Mouse (Mus musculus) layer of hippocampus, postnatal 36 days (tissue): ENCODE results near the gene Slc25a12. TPM values are rescaled to one million over a fixed set of nuclear protein-coding genes. Genes with fewer than 3 reads are reported as not detected.

ENCODE experiments used
- DNase-seq, 2 experiments: peaks; one replicate each; pipeline ENCODE4 v3.0.0; 2022
- total RNA-seq, 2 experiments: library from RNA; stranded (reverse); gene quantifications; 2 replicates each; pipeline ENCODE4 v1.2.3; 2021

Slc25a12 gene
- total RNA-seq, 2 experiments from 2014 or later = 155 to 160 TPM

DNA sequence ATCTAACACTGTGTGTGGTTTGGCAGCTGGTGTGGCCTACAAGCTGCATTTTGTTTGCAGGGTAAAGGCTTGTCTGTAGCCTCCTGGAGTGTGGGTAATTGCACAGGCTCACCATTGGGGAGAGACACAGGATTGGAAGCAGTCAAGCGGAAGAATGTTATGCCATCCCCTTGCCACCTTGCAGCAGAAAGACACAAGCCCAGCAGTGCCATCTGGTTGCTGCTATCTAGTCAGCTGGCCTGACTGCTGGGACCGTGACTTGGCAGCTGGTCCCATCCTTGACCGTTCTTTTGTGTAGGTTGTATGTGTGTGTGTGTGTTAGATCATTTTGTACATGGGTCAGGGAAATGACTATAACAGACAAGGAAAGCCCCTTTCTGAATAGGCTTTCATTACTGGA is 122.1 kb downstream of the Slc25a12 start:
- peak in 1 of 2 experiments; percentile 36 for DNase-seq

DNA sequence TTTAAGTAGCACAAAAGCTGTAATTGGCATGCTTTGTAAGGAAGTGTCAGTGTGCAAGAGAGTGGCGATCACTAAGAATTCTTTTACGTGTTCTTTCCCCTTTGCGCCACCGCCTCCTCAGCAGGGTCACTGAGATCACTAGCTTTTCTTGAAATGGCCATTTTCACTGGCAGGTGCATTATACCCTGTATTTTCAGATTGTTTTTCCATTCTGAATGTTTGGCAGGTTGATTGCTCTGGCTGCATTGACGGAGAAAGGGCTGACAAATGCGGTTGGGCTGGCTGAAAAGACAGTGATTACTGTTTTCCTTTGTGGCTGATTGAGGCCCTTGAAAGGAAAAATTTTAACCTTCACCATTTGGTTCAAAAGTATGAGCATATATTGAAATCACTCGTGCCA is 122.7 kb downstream of the Slc25a12 start:
- DNase-seq = no peak

GRCm38 (mm10) chr2:71243058-71243672 is 124.4 kb downstream of the Slc25a12 start:
- DNase-seq = no peak

DNA sequence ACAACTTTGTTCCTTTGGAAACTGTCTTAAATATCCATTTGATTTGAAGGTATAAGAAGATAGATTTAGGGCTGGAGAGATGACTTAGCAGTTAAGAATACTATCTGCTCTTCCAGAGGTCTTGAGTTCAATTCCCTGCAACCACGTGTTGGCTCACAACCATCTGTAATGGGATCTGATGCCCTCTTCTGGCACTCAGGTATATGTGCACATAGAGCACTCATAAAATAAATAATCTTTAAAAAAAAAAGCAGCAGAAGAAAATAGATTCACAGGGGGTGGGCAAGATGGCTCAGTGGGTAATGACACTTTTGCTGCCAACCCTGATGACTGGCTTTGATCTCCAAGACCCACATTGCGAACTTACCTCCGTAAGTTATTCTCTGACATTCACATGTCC is 125.4 kb downstream of the Slc25a12 start:
- DNase-seq = no peak

- no peak for DNase-seq
Measured at GRCm38 (mm10) chr2:71241505-71241904, 126.0 kb downstream of the Slc25a12 start.

DNA sequence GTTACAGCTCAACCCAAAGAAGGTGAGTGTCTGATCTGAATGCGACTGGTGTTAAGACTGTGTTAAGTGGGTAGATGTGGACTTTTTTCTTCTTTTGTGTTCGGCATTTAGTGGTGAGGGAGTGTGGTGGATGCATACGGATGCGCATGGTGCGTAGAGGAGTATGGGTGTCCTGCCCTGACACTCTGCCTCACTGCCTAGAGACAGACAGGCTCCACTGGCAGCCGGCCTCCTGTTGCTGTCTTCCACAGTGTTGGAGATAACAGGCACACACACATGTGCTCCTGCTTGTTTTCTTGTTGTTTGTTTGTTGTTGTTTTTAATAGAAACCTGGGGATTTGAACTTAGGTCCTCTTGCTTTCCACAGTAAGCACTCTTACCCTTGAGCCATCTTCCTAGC is 131.5 kb downstream of the Slc25a12 start:
- no peak for DNase-seq

DNA sequence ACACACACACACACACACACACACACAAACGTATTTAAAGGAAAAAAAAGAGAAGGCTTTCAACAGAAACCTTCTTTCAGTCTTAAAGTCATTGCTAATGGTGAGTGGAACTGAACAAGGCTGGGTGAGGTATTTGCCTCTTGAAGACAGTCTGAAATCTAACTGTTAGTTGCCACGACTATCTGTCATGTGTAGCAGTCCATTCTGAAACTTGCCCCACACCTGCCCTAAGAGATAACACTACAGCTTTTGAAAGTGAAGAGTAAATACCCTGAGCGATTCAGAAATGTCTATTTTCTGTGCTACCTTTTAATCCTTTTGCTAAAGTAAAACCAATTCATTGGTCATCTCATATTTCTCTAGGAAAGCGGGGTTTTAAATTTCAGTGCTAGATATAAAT is 132.1 kb downstream of the Slc25a12 start:
- no peak for DNase-seq

- no peak for DNase-seq
Measured at GRCm38 (mm10) chr2:71232976-71233375, 134.6 kb downstream of the Slc25a12 start.

- no peak for DNase-seq
Measured at GRCm38 (mm10) chr2:71231951-71232350, 135.6 kb downstream of the Slc25a12 start.

GRCm38 (mm10) chr2:71229603-71230002 is 137.9 kb downstream of the Slc25a12 start:
- no peak for DNase-seq

DNA sequence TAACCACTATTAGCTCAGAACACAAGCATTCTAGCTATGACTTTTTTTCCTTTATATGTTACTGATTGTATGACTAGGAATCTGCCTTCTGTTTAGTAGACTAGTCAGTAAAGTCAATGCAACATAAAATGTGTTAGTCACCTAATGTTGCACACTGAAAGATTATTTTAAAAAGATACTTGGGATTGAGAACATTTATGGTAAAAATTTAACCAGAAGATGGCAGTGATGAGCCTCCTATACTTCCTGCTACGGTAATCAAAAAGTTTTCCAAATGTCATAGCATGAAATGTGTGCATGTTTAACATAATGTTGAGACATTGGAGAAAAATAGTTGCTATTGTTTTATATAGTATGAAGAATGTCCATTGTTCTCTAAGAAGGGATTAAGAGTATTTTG is 140.2 kb downstream of the Slc25a12 start:
- DNase-seq = no peak

Other genes with a start within 250 kb of the Slc25a12 start
- gene Cybrd1, start 249.8 kb downstream of the Slc25a12 start, total RNA-seq = 1 to 10 TPM; 3.7 to 4.0 TPM
- gene Dync1i2, start 156.0 kb downstream of the Slc25a12 start, total RNA-seq = 100 to 1,000 TPM; 138 to 143 TPM
- gene Hat1, start 21.2 kb upstream of the Slc25a12 start, total RNA-seq = 10 to 100 TPM; 15.7 to 15.8 TPM
- 10 to 100 TPM; 23.8 to 25.0 TPM for gene Metap1d, start 85.5 kb upstream of the Slc25a12 start, total RNA-seq
- 10 to 100 TPM; 15.0 to 16.2 TPM for gene Dlx1, start 160.4 kb upstream of the Slc25a12 start, total RNA-seq
- 1 to 10 TPM; 4.9 to 5.3 TPM for gene Dlx2, start 179.0 kb upstream of the Slc25a12 start, total RNA-seq